Mouse (Mus musculus): ENCODE data around the gene Crb3. TPM values are rescaled to one million over a fixed set of nuclear protein-coding genes. Genes with fewer than 3 reads are reported as not detected.

Gene Crb3
- total RNA-seq, 2 experiments from 2014 or later = 0.31 TPM; not detected in 1

- DNase-seq (ENCODE audit: low spot score) = peak; percentile 24
Observed at GRCm38 (mm10) chr17:57105181-57106034, 46.5 kb downstream of the Crb3 start, which contains the start of gene Tnfsf9. TSS of gene Tnfsf9 (plus strand) at chr17:57105325.

- no peak for DNase-seq (ENCODE audit: low spot score)
Observed at GRCm38 (mm10) chr17:57106035-57106368, 47.1 kb downstream of the Crb3 start.

- no peak for DNase-seq (ENCODE audit: low spot score)
Observed at GRCm38 (mm10) chr17:57107064-57107463, 48.2 kb downstream of the Crb3 start.

GRCm38 (mm10) chr17:57108040-57108665, 49.2 kb downstream of the Crb3 start:
- no peak for DNase-seq (ENCODE audit: low spot score)

GRCm38 (mm10) chr17:57108666-57109171, 49.8 kb downstream of the Crb3 start:
- no peak for DNase-seq (ENCODE audit: low spot score)

GRCm38 (mm10) chr17:57110005-57110404, 51.1 kb downstream of the Crb3 start:
- no peak for DNase-seq (ENCODE audit: low spot score)

- no peak for DNase-seq (ENCODE audit: low spot score)
Observed at GRCm38 (mm10) chr17:57112768-57113474, 54.0 kb downstream of the Crb3 start.

Other genes with a start within 250 kb of the Crb3 start
- 1 to 10 TPM; 2.1 to 3.1 TPM for gene Rfx2, start 228.1 kb upstream of the Crb3 start, total RNA-seq (2021)
- not detected for gene Acsbg2, start 184.7 kb upstream of the Crb3 start, total RNA-seq (2021)
- not detected for gene 1700061G19Rik, start 183.6 kb upstream of the Crb3 start, total RNA-seq (2021)
- 10 to 100 TPM; 22.0 to 22.2 TPM for gene Mllt1, start 123.7 kb upstream of the Crb3 start, total RNA-seq (2021)
- gene Acer1, start 77.0 kb upstream of the Crb3 start, total RNA-seq (2021) = not detected
- 10 to 100 TPM; 36.9 to 38.3 TPM for gene Clpp, start 68.8 kb upstream of the Crb3 start, total RNA-seq (2021)
- gene Alkbh7, start 61.8 kb upstream of the Crb3 start, total RNA-seq (2021) = 10 to 100 TPM; 26.9 to 27.9 TPM
- not detected for gene Pspn, start 59.1 kb upstream of the Crb3 start, total RNA-seq (2021)
- gene Gtf2f1, start 47.8 kb upstream of the Crb3 start, total RNA-seq (2021) = 10 to 100 TPM; 17.1 to 19.0 TPM
- not detected for gene Gm17949, start 47.6 kb upstream of the Crb3 start, total RNA-seq (2021)
- 10 to 100 TPM; 25.9 to 27.4 TPM for gene Khsrp, start 27.6 kb upstream of the Crb3 start, total RNA-seq (2021)
- not detected for gene Slc25a41, start 17.5 kb upstream of the Crb3 start, total RNA-seq (2021)
- 10 to 100 TPM; 34.1 to 40.3 TPM for gene Slc25a23, start 758 bp downstream of the Crb3 start, total RNA-seq (2021)
- gene Dennd1c, start 19.4 kb downstream of the Crb3 start, total RNA-seq (2021) = under 1 TPM; 0.21 to 0.46 TPM
- 1 to 10 TPM in 1 of 2 experiments, under 1 TPM in 1; 0.78 to 1.1 TPM for gene Tubb4a, start 28.7 kb downstream of the Crb3 start, total RNA-seq (2021)
- under 1 TPM in 1 of 2 experiments, not detected in 1; 0.57 TPM for gene Tnfsf9, start 46.2 kb downstream of the Crb3 start, total RNA-seq (2021)
- gene Cd70, start 90.7 kb downstream of the Crb3 start, total RNA-seq (2021) = not detected
- not detected for gene Tnfsf14, start 135.1 kb downstream of the Crb3 start, total RNA-seq (2021)
- 10 to 100 TPM; 23.2 to 26.2 TPM for gene C3, start 169.0 kb downstream of the Crb3 start, total RNA-seq (2021)
- gene Gpr108, start 189.3 kb downstream of the Crb3 start, total RNA-seq (2021) = 10 to 100 TPM; 22.6 to 25.4 TPM
- 100 to 1,000 TPM; 142 to 174 TPM for gene Trip10, start 190.3 kb downstream of the Crb3 start, total RNA-seq (2021)
- gene Vav1, start 220.0 kb downstream of the Crb3 start, total RNA-seq (2021) = under 1 TPM; 0.32 to 0.71 TPM